Mouse (Mus musculus) bone marrow, adult 2 months (tissue): Measurements from ENCODE around the gene Retreg3. TPM values are rescaled to one million over a fixed set of nuclear protein-coding genes. Genes with fewer than 3 reads are reported as not detected.

ENCODE experiments used
- H3K27ac ChIP-seq: fragments of 200-500 bp; 2 replicates; pipeline ENCODE4 v1.5.1; 2012; ENCODE audit warnings: low read depth, mild to moderate bottlenecking, control low read depth, inconsistent platforms, low read length; ENCODE audit not compliant: control insufficient read depth, poor library complexity, insufficient read depth
- H3K4me1 ChIP-seq: fragments of 200-500 bp; 2 replicates; pipeline ENCODE4 v1.6.1; 2011; ENCODE audit warnings: low read length; ENCODE audit not compliant: control insufficient read depth, insufficient read depth
- H3K4me3 ChIP-seq: fragments of 200-500 bp; replicated peaks from 2 replicates; pipeline ENCODE3; 2011; ENCODE audit warnings: mild to moderate bottlenecking, low read depth, low read length, control low read depth; ENCODE audit not compliant: control insufficient read depth
- CTCF ChIP-seq: fragments of 200-500 bp; IDR thresholded peaks from 2 replicates; pipeline ENCODE4 v1.5.1; 2011; ENCODE audit warnings: low read length, control low read depth; ENCODE audit not compliant: control insufficient read depth, insufficient read depth
- POLR2A ChIP-seq: fragments of 200-500 bp; IDR thresholded peaks from 2 replicates; pipeline ENCODE4 v1.6.1; 2011; ENCODE audit warnings: low read depth, mild to moderate bottlenecking, control low read depth, low read length, borderline replicate concordance; ENCODE audit not compliant: control insufficient read depth
- WGBS: fragments of 180-500 bp; shearing (Covaris S2); methylation state at CpG from one replicate; pipeline ENCODE4 v1.1.7; 2018; 5-methylcytosine and 5-hydroxymethylcytosine counted together
- polyA plus RNA-seq: library from polyadenylated mRNA; stranded (reverse); fragments of >200 nt; gene quantifications from 2 replicates; pipeline ENCODE4 v1.2.4, GENCODE M21; 2011; ENCODE audit warnings: low replicate concordance; ENCODE audit not compliant: missing spikeins, insufficient read depth, insufficient read length

Gene Retreg3
- polyA plus RNA-seq, 1 experiment, result 49.4 TPM

- H3K4me1 ChIP-seq, result peaks cover 2% of the 10 kb centered on the region; the same call in 1 of the 2 replicates
- 34% methylated on average over 2 of the region's 2 CpGs for WGBS
- H3K4me3 ChIP-seq, result no peak overlapping the region
- no peak overlapping the region for H3K27ac ChIP-seq
- TF ChIP-seq CTCF (no peak), POLR2A (no peak)
Measured at GRCm38 (mm10) chr11:101115564-101115963, 4.1 kb downstream of the Retreg3 start.

- no peak overlapping the region for H3K4me3 ChIP-seq
- H3K4me1 ChIP-seq, result peaks cover 3% of the 10 kb centered on the region; the same call in 1 of the 2 replicates
- WGBS, result 92% methylated on average over 3 of the region's 3 CpGs
- H3K27ac ChIP-seq, result no peak overlapping the region
- TF ChIP-seq POLR2A (no peak), CTCF (no peak)
Measured at GRCm38 (mm10) chr11:101112186-101112585, 7.5 kb downstream of the Retreg3 start.

GRCm38 (mm10) chr11:101111178-101111577 lies 8.5 kb downstream of the Retreg3 start:
- Histone ChIP-seq H3K4me1 (peaks cover 3% of the 10 kb centered on the region; the same call in 1 of the 2 replicates), H3K4me3 (no peak overlapping the region), H3K27ac (no peak overlapping the region)
- TF ChIP-seq CTCF (no peak), POLR2A (no peak)
- WGBS, result 89% methylated on average over 4 of the region's 4 CpGs

- 74% methylated on average over 5 of the region's 5 CpGs for WGBS
- Histone ChIP-seq H3K4me1 (peaks cover 3% of the 10 kb centered on the region; the same call in 1 of the 2 replicates), H3K27ac (no peak overlapping the region), H3K4me3 (no peak overlapping the region)
- TF ChIP-seq CTCF (no peak), POLR2A (no peak)
Measured at GRCm38 (mm10) chr11:101110708-101111107, 9.0 kb downstream of the Retreg3 start.

GRCm38 (mm10) chr11:101109351-101109750 lies 10.3 kb downstream of the Retreg3 start:
- WGBS, result 89% methylated on average over 4 of the region's 4 CpGs
- no peak for TF ChIP-seq POLR2A
- no peak for TF ChIP-seq CTCF
- 0 out of 2 replicates have a peak, but pooled peaks cover 1% of the 10 kb centered on the region for H3K4me1 ChIP-seq
- H3K4me3 ChIP-seq, result no peak overlapping the region
- H3K27ac ChIP-seq, result no peak overlapping the region

- 89% methylated on average over 5 of the region's 5 CpGs for WGBS
- no peak for TF ChIP-seq POLR2A
- no peak for TF ChIP-seq CTCF
- H3K4me1 ChIP-seq, result 0 out of 2 replicates have a peak, but pooled peaks cover under 1% of the 10 kb centered on the region
- no peak overlapping the region for H3K27ac ChIP-seq
- no peak overlapping the region for H3K4me3 ChIP-seq
Measured at GRCm38 (mm10) chr11:101103011-101103410, 16.7 kb downstream of the Retreg3 start.

GRCm38 (mm10) chr11:101098231-101098630 lies 21.5 kb downstream of the Retreg3 start:
- H3K27ac ChIP-seq, result no peak overlapping the region
- H3K4me3 ChIP-seq, result no peak overlapping the region
- 87% methylated on average over 8 of the region's 8 CpGs for WGBS
- TF ChIP-seq POLR2A (no peak), CTCF (no peak)
- H3K4me1 ChIP-seq, result no peaks in the 10 kb centered on the region

- Histone ChIP-seq H3K4me1 (no peaks in the 10 kb centered on the region), H3K27ac (peak within 1 kb of the TSS; percentile 95), H3K4me3 (peak within 1 kb of the TSS; percentile 84)
- under 1% methylated on average over 43 of the region's 43 CpGs for WGBS
- peak; percentile 75; the same call in 1 of the 2 replicates for TF ChIP-seq POLR2A
- TF ChIP-seq CTCF, result peak; percentile 80
Measured at GRCm38 (mm10) chr11:101095314-101096024, 24.2 kb downstream of the Retreg3 start, which contains the start of gene Psmc3ip. TSS of gene Psmc3ip (minus strand) at chr11:101095436.
